Mouse (Mus musculus): ENCODE measurements at regions not wholly inside any gene's neighbourhood (a gene's known extent, or its start where the extent isn't known, plus 50 kb on each side); places are given as distances from the start of the nearest gene placed in this dataset.
"Not testable (repeated sequence)": the region's sequence is repeated elsewhere in the genome, so short reads cannot be mapped to it uniquely, and the experiment has no call there.

DNA sequence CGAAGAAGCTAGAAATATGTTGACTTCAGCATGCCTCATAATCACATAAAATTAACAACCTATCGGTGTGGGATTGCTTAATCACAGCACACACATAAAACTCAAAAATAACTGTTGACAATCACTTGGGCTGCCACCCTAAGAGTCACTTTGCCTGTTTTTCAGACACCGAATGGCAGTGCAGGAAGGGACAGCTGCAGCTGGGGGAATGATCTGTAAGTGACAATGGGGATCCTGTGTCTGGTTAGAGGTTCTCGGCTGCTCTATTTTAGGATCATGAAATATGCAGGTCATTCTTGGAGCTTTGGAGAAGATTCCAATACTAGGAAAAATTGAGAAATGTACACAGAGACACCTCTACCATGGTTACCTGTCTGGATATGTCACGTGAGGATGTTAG is 54.4 kb upstream of the Tcf12 start:
- no peak for DNase-seq (ENCODE audit: low spot score in 2 of 2)

DNA sequence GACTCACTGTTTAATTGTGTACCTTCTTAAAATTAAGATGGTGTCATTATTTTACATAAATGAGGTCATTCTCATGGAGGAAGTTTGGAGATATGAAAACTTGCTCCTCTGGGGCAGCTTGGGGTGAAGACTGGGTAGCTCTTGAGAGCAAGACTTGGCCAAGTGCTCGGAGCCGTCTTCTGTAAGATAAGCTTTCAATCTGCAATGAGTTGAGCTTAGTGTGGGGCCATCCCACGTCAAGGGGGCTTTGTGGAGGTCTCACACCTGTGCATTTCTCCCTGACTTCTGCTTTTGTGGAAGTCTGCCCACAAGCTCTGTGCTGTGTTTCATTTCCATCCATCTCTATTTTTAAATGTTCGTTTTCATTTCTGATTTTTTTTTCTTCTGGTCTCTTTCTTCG is 54.9 kb upstream of the Tcf12 start:
- no peak for DNase-seq (ENCODE audit: low spot score in 2 of 2)

DNA sequence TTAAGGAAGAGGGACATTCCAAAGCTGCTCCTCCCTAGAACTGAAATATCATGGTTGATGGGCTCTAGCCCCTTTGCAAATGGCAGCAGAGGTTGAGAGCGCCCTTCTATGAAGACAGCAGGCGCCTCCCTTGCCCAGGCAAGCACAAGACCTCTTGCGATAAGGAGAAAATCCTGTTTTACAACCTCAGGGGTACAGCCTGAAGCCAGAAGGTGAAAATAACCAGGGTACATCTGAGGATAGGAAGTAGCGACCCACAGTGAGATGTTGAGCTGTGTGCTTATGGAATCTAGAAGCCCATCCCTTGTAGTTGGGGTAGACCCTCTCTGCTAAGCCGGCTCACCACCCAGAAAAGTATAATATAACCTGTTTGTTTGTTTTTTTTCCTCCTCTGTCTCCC is 57.6 kb upstream of the Tcf12 start:
- DNase-seq (ENCODE audit: low spot score in 2 of 2): no peak

DNA sequence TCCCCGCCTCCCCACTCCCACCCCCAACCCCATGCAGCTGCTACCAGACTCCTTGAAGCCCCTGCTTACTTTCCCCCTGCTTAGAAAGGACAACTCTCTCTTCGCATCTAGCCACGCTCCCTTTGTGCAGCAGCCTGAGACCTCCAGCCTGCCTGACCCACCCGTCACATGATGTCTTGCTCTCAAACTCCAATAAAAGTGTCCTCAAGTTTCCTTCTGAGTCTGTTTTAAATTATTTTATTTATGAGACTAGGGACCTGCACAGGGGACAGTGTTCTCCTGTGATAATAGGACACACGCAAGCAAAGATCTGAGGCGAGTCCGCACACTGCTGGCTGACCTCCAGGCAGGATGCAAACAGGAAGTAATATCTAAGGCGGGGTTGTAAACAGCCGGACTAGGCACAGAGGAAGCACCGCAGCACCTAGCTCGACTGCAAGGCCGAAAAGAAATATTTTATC is 58.1 kb upstream of the Tcf12 start:
- no peak for DNase-seq (ENCODE audit: low spot score in 2 of 2)

DNA sequence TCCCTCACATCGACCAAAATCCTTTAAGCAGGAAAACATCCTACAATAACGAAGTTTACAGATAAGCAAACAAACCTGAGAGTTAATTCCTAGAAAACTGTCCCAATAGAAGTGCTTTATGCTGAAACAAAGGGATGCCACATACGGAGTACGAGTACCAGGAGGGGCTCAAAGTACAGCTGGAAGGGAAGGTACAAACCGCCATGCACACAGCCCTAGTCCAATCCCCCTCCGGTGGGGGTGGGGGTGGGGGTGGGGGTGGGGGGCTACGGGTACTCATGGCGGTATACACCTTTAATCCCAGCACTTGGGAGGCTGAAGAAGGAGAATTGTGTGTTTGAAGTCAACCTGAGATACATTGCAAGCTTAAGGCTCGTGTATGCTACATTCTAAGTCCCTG is 58.6 kb upstream of the Tcf12 start:
- no peak for DNase-seq (ENCODE audit: low spot score in 2 of 2)

DNA sequence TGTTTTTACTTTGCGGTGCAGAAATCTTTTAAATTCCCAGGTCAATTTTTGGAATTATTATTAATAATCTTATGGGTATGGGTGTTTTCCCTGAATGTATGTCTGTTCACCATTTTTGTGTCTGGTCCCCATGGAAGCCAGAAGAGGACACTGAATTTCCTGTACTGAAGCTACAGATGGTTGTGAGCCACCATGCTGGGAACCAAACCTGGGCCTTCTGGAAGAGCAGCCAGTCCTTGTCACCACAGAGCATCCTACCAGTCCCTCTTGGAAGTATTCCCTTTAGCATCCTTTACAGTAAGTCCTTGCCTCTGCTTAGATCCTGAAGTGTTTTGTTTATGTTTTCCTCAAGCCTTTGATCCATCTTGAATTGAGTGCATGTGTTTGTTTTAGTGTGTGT is 60.7 kb upstream of the Tcf12 start:
- no peak for DNase-seq (ENCODE audit: low spot score in 2 of 2)

DNA sequence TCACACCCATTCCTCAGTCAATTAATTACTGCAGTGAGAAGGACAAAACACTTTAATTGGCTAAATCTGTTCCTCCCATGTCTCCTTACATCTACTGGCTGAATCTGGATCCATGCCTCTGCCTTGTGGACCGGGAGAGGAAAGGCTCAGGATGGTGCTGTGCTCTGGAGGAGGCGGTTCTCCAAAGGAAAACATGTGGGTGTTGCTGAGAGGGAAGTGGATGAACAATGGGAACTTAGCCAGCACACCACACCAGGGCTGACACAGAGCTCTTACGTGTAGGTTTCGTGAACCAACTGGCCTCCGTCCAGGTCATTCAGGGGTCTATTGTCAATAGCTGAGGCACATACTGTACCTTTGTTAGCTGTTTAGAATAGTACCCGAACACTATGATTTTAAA is 69.3 kb upstream of the Tcf12 start:
- DNase-seq (ENCODE audit: low spot score in 2 of 2): no peak

DNA sequence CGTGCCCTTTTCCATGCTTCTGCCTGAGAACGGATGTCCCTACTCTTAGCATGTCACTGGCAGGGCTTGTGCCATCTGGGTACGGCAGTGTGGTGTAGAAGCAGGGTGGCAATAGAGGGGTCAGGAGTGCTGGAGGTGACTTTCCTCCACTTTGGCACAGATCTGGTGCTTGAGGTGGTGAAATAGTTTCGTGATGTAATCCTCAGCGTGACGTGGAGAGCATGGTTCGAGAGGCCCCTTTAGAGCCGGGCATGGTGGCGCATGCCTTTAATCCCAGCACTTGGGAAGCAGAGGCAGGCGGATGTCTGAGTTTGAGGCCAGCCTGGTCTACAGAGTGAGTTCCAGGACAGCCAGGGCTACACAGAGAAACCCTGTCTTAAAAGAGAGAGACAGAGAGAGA is 71.7 kb upstream of the Tcf12 start:
- no peak for DNase-seq (ENCODE audit: low spot score in 2 of 2)

DNA sequence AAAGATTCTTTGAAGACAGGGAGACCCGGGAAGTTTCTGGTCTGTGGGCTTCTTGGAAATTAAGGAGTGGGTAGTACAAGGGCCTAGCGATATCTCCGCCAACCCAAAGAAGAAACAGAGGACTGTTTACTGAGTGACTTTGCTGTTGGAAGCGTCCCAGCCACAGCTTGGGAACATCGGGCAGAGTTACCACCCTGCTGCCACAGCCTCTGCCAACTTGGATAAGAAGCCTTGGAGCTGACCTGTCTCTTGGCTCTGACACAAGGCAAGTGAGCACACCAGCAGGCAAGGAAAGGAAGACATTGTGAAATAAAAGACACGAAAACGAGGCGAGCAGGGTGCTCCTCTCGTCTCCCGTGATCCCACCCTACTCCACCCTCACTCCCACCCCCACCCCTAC is 72.3 kb upstream of the Tcf12 start:
- DNase-seq (ENCODE audit: low spot score in 2 of 2): peak; percentile 65 to 68

DNA sequence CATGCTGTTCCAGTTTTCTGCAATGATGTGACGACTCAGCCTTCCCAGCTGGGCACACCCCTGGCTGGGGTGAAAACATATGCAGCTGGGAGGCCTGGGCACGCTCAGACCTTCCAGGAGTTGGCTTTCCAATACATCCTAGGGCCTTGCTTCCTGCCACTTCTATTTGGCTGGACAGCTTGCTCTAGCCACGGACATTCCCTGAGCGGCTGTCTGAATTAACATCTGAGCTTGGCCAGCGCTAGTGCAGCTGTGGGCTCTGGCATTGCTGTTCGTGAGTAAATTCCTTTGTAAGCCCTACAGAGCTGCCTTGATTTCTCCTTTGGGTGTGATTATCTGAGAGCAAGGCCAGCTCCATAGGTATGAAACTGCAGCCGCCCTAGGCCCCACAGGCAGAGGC is 78.2 kb upstream of the Tcf12 start:
- no peak for DNase-seq (ENCODE audit: low spot score in 2 of 2)

DNA sequence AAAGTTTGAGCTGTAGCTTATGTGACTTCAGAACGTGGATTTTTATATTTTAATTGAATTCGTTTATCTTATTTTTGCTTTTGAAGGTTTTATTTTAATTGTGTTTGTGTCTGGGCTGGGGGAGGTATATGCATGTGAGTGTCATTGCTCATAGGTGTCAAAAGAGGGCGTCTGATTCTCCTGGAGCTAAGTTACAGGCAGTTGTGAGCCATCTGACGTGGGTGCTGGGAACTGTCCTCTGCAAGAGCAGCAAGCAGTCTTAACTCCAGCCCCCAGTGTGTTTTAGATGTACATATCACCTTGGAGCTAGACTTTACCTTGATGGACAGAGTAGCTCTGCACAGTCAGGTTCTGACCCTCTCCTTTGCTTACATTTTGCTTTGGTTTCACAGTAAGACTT is 79.0 kb upstream of the Tcf12 start:
- DNase-seq (ENCODE audit: low spot score in 2 of 2): no peak

DNA sequence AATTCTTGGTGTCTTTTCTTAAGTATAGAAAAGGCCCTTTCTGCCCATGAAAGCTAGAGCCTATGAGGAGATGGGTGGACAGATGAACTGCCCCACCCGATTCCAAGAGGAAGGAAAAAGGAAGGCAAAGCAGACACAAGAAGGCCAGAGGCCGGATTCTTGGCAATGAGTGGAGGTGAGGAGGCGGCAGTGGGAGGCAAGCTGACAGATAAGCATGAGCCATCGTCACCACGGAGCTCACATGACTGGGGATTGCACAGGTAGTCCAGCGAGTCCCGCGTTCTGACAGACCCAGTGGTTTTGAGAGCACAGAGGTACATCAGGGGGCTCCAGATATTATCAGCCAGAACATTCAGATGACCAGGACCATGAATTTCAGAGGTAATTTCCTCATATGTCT is 79.4 kb upstream of the Tcf12 start:
- DNase-seq (ENCODE audit: low spot score in 2 of 2): no peak

DNA sequence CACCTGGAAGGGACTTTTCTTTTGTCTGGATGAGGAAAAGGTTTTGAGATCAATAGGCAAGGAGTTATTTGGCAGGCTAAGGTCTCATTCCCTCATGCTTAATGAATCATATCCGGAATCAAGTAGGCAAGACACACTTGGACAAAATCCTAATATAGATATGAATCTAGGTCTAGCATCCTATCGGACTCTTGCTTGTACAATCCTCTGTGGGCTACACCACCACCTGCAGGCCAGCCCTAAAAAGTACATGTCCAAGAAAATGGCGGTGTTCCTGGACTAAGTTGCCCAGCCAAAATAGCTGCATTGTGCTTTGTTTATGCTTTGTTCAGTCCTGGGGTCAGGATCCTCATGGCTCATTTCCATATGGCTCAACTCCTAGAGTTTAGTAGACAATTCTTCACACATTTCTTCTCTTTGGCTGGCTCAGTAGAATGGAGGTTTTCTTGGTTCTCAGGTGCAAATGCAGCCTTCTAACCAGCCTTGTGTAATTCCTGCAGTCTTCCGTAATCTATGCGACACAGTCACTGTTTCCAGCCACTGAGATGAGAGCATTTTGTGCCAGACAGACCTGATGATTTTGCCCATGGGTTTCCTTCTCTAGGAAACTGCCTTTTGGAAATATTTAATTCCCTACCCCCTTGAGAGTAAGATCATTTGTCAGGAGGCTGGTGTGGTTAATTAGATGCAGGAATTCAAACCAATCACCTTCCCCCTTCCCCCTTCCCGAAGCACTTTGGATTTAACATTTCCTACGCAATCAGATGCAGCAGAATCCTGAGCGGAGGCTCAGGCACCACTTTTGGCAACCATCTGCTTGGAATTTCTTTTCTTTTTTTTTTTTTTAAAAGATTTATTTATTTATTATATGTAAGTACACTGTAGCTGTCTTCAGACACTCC is 80.6 kb upstream of the Tcf12 start:
- peak; percentile 60 to 69 for DNase-seq (ENCODE audit: low spot score in 2 of 2)

DNA sequence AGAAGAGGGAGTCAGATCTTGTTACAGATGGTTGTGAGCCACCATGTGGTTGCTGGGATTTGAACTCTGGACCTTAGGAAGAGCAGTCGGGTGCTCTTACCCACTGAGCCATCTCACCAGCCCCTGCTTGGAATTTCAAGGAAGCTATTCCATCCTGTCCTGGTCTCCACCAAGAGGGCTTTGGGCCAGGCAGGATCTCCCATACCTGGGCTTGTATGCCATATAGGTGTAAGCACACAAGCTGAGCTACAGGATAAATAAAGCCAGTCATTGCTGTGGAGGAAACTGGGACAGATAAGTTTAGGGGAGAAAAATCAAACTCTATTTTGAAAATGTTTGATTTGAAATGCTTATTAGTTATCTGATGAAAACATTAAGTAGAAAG is 81.3 kb upstream of the Tcf12 start:
- not testable (repeated sequence) for DNase-seq (ENCODE audit: low spot score in 2 of 2)

DNA sequence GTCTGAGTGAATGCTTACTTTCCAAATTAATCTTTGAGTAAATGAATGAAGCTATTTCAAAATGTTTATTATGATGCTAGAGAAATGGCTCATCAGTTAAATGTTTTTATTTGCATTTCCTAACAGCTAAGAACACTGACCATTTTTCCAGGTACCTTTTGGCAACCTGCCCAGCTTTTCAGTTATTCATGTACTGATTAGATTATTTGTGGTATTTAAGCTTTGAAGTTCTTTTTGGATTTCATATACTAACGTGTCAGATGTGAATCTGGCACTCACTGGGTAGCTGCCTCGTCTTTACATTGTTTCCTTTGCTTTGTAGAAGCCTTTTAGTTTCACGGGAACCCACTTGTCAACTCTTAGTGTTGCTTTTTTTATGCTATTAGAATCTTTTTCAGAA is 79.3 kb upstream of the Zfp280d start:
- DNase-seq (ENCODE audit: low spot score in 2 of 2): no peak

DNA sequence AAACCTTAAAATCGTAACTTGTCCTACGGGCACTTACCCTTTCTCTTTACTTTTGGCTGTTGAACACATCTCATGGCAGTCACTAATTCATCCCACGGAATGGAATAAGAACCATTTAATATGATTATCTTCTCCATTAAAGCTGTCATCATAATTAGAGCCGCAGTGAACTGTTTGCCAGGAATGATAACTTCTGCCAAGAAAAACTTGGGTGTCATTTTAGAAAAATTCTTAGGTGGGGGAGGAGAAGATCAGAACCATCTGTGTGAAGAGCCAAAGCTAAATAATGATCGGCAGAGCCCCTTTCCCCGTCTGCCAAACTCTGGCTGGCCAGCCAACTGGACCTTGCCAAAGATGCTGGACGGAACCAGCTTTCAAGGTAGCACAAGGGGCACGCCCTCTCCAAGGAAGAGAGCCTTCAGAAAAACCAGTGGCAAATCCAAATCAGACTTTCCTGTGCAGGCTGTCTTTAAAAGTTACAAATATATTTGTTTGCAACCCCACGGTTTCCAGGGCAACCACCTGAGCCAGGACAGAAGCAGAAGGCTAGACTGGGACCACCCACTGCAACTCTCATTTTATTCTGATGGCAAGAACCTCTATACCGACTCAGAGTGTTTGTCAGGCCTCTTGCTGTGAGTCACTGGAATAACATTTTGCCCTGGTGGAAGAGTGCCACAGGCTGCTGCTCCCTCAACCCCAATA is 77.9 kb upstream of the Zfp280d start:
- peak; percentile 35 to 66 for DNase-seq (ENCODE audit: low spot score in 2 of 2)

DNA sequence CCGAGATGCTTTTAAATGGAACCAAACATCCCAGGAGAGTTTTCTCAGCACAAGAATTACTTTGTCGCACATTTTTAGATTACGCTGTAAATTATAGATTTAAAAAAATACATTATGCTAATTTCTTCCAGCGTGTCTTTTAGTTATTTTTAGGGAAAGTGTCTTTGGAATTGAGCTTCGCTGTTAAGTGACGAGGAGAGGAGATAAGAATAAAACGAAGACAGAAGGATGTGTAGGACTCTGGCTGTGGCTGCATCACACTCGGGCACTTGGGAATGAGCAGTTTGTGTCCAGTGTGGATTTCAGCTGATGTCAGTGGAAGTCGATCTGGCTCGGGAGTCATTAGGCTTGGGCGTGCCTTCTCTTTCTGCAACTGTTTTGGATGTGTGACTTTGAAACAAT is 77.3 kb upstream of the Zfp280d start:
- DNase-seq (ENCODE audit: low spot score in 2 of 2): peak; percentile 54 to 69

DNA sequence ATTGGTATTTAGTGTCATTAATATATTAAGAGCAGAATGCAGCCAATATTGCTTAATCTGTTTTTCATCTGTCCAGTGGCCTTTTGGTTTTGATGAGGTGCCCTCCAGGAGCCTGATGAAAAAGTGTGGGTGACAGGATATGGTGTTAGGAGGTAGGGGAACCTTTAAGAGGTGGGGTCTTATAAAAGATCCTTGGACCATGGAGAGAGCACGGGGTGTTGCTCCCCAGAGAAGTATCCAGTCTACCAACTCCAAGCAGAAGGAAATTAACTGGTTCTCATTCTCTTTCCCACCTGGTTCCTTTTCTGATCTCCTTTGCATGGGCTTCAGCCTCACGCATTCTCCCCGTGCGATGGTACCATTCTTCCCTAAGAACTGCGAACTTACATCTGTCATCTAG is 75.7 kb upstream of the Zfp280d start:
- DNase-seq (ENCODE audit: low spot score in 2 of 2): no peak

DNA sequence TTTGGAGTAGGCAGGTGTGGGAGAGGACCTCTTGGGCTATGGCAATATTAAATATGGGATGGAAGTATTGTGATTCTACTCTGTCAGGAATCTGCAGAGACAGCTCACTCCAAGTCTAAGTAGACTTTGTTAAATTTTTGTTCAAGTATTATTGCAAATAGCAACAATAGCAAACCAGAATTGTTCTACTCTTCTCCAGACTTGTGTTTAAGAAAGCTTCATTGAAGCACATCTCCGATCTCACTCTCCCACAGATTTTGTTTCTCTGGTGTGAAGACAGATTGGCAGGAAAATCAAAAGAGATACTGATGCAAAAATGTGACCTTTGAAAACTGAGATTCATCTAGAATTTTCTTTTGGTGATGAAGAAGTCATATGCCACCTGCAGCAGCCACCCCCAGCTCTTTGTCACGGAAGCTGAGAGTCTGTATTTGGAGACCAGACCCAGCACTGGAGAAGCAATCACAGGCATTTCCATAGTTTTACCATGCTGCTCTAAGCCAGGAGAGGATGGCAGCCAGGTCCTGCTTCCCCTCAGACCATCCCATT is 70.2 kb upstream of the Zfp280d start:
- no peak for DNase-seq (ENCODE audit: low spot score in 2 of 2)

DNA sequence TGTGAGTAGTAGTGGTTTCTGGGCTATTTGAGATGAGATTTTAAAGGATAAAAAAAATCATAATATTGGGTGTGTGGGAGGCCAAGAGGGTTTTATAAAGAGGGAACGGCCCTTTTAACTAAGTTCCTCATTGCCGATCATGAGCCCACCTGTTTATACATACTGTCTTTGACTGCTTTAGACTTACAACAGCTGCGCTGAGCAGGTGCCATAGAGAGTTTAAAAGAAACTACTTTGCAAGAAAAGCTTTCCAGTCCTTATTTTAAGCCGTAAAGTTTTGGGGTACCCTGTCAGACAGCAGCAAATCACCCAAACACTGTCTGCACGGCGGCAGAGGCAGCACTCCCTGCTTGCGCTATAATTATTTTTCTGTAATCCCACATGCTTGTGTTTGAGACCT is 68.8 kb upstream of the Zfp280d start:
- no peak for DNase-seq (ENCODE audit: low spot score in 2 of 2)

DNA sequence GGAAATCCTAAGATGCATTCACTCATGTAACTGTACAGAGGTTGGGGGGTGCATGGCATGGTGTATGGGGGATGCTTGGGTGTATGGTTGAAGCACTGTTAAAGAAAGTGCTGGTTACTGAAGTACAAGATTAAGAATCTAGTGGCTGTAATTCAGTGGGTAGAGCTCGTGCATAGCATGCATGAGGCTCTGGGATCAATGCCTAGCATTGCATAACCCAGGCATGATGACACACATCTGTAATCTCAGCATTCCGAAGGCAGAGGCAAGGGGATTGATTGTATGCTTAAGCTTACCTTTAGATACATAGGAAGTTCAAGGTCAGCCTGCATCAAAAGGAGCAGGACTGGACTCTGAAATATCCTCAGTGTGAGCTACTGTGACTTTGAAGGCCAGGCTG is 67.7 kb upstream of the Zfp280d start:
- no peak for DNase-seq (ENCODE audit: low spot score in 2 of 2)

DNA sequence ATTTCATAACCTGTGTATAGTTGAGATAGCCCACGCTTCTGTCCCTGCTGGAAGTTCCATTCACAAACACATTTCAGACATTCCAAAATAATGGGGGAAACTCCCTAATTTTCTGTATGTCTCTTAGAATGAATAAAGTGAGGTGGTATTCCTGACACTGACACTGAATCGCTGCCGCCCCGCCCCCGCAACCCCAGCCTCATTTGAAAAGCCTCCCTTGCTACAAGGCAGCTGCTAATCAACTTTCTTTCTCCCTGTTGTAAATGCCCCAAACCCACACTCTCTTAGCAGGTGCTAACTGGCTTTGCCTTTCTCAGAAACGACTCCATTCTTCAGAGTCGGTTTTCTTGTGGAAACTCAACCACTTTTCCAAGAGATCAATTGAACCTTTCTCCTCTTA is 66.4 kb upstream of the Zfp280d start:
- DNase-seq (ENCODE audit: low spot score in 2 of 2): no peak

Measured in right cerebral cortex, postnatal 10 days (tissue).